Mouse (Mus musculus): ENCODE results near the gene Myo15.
"Not testable (repeated sequence)": the region's sequence is repeated elsewhere in the genome, so short reads cannot be mapped to it uniquely, and the experiment has no call there.

Gene Myo15

GRCm38 (mm10) chr11:60553091-60553490 lies 84.0 kb downstream of the Myo15 start:
- DNase-seq (ENCODE audit: low spot score): no peak

GRCm38 (mm10) chr11:60557675-60558074 lies 88.5 kb downstream of the Myo15 start:
- no peak for DNase-seq (ENCODE audit: low spot score)

- DNase-seq (ENCODE audit: low spot score): peak; percentile 73
These were observed 90.2 kb downstream of the Myo15 start for GRCm38 (mm10) chr11:60559342-60559741.

- not testable (repeated sequence) for DNase-seq (ENCODE audit: low spot score)
These were observed 104.9 kb downstream of the Myo15 start for GRCm38 (mm10) chr11:60574006-60574405.

All from layer of hippocampus, adult 9-10 months (tissue).